Mouse (Mus musculus): Measurements from ENCODE around the gene Cox11.

Gene Cox11

GRCm38 (mm10) chr11:90637440-90638311 lies at the start of gene Cox11, which contains the start of gene Stxbp4:
Gene Cox11, plus strand, starts transcription at chr11:90638173.
Gene Stxbp4, minus strand, starts transcription at chr11:90638084.
- peak; percentile 91 to 94 for DNase-seq

DNA sequence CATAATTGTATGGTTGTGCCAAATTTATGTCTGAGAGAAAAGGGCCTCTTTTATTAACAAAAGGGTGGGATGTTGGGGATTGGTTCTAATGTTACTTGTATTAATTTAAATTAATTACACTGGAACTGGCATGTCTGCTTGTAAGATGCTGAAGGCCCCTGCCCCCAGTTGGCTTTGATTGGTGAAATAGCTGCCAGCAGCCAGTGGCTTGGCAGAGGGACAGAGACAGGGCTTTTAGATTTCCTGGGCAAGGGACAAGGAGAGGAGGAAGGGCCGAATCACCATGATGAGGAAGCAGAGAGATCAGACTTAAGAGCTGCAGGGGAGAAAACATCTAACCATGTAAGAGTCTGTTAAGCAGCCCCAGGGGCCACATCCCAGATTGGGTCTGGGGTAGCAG lies 47.0 kb upstream of the Cox11 start:
- no peak for DNase-seq

- DNase-seq, result no peak
Measured at GRCm38 (mm10) chr11:90595826-90596225, 42.1 kb upstream of the Cox11 start.

DNA sequence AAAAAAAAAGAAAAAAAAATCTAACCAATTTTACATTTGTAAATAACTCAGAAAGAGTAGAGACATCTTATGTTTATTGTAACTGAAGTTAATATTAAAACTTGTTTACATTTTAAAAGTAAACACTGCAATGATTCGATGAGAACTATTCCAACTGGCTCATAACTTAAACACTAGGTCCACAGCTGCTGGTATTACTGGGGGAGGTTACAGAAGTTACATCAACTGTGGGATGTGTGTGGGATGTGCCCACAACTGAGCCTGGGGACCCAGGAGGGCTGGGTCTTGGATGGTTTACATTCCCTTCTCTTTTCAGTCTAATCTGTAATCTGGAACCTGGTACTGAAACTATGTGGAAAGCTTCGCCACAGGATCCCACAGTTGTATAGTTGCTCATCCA lies 34.9 kb upstream of the Cox11 start:
- no peak for DNase-seq

GRCm38 (mm10) chr11:90612118-90612517 lies 25.9 kb upstream of the Cox11 start:
- DNase-seq, result no peak

DNA sequence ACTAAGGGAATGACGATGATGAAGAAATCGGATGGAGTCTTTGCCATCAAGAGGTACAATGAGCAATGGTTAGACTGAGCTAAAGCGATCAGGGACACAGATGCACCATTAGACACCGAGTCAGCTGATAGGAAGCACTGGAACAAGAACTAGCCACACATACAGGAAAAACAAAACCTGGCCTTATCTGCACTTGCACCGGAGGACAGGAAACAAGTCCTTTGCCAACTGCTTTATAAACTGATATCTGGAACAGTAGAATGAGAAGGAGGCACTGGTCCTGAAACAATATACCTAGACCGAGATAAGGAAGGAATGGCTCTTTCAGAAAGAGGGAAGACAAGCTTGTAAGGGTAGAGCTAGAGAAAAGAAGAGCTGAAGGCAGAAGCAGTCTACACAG lies 23.2 kb upstream of the Cox11 start:
- DNase-seq, result no peak

- no peak for DNase-seq
Measured at GRCm38 (mm10) chr11:90616431-90616830, 21.5 kb upstream of the Cox11 start.

DNA sequence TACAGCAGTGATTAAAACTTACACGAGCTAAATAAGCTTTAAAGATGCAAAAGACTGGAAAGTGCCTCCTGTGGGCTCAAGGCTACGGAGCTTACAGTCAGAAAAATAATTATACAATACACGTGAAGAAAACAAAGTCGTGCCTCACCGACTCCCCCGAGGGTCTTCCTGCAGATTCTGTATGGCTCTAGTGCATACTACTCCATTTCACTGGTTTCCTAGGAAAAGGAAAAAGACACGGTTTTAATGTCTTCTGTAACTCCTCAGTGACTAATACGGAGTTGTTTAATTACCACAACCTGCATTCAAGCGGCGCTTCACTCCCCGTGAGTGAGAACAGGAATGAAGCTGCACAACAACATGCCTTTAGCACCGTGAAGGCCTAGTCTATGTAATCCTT lies 15.9 kb upstream of the Cox11 start:
- no peak for DNase-seq

- DNase-seq, result no peak
Measured at GRCm38 (mm10) chr11:90622500-90622899, 15.5 kb upstream of the Cox11 start.

DNA sequence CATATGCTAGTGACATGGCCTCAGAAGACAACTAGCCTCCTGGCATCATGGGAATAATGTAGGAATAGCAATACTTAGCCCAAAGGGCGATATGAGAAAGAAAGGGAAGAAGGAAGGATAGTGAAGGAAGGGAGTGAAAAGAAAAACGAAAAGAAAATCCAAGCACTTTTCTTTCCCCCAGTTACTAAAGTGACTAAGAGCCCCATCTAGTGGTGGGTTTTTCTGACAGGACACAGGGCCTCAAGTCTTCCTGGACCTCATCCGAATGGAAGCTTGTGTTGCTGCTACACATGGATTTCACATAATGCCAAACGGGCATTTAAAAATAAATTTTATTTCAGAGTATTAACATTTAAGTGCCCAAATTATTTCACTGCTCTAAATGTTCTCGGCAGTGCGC lies 14.5 kb upstream of the Cox11 start:
- DNase-seq, result peak in 1 of 2 experiments; percentile 21

DNA sequence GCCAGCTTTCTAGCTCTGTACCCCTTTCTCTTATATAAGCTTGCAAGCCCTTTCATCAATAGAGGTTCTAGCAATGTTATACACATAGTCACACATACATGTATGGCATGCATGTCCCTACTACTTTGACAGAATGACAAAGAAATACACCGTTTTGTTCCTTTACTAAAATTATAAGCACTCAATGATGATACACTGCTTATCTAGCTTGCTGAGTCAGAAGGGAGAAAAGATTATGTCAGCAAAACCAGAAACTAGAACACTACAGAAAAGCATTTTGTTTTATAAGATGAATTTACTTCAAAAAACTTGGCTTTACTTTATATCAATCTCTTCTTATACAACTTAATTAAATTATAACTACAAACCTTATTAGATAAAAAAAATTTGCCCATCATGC lies 12.8 kb upstream of the Cox11 start:
- no peak for DNase-seq

DNA sequence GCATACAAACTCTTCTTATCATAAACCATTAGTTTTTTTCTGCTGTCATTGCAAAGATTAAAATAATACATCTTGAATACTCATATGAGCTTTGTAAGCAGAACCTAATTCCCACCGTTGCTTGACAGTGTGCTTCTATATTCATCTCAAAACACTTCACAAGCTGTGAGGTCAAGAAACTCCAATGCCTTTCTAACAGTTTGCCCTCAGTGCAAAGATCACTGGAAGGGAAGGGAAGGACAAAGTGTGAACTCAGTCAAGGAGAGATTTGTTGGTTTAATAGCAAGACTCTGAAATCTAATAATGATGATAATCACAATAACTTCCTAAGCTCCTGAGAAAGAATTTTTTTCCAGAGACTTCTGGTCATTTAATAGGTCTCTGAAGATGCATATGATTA lies 10.2 kb upstream of the Cox11 start:
- no peak for DNase-seq

DNA sequence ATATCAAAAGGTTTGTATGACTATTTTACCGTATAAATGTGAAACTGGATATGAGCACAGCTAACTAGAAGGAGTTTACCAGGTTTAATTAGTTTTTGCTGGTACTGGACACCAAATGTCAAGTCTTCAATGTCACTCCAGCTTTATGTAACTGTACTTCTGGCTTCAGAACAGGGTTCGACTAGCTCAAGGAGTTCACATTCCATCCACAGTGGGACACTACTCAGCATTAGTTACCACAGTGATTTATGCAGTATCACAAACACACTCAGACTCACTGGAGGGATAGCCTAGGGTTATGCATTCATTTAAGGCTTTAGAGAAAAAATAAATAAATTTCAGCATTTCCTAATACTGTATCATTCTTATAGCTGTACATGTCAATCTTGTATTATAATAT lies 5.5 kb upstream of the Cox11 start:
- DNase-seq, result no peak

DNA sequence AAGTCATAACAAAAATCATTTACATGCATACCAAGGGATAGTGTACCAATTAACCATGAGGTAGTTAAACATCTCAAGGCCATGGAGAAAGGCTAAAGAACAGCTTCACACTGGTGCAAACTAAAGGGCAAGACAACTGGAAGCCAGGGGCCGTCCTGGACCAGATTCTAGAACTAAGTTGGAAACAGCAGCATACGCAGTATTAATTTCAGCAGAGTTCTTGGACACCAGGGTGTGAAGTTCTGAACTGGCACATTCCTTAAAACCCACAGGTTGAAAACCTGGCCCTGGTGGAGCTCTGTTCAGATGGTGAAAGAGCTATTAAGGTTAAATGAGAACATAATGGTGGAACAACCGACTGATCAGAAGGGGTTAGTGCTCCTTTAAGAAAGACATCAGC lies 3.3 kb upstream of the Cox11 start:
- DNase-seq, result no peak

DNA sequence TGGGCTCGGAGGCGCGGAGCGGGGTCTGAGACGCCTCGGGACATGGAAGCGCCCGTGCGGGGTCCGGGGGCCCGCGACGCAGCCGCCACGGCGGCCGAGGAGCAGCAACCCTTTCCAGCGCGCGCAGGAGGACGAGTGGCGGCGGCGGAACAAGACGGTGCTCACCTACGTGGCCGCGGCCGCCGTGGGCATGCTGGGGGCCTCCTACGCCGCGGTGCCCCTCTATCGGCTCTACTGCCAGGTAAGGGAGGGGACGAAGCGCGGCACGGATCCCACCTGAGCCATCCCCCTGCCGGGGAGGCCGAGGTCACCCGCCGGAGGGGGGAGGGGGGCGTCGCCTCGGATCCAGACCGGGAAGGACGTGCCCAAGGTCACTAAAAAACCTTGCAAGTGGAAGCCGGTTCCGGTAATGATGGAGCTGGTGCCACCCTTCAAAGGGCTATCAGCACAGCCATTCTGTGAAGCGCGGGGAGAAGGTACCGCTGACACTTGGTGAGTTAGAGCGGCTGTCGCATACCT lies 398 bp downstream of the Cox11 start:
- no peak for DNase-seq

DNA sequence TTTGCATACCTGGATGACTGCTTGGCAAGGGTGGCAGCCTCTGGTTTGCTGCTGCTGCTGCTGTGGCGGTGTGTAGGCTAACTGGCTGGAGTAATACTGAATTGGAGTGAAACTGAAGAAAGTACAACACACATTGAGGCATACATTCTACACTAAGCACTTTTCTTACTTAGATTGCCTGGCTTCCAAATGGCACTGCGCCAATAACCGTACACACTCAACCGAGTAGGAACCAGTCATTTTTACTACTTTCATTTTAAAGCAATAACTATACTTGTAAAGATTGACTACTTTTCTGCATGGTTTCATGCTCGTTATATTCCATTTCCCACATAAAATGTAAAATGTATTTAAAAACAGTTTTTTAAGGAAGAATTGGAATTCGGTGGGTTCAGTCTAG lies 11.8 kb downstream of the Cox11 start:
- DNase-seq, result no peak

- DNase-seq, result no peak
Measured at GRCm38 (mm10) chr11:90650231-90650885, 12.4 kb downstream of the Cox11 start.

DNA sequence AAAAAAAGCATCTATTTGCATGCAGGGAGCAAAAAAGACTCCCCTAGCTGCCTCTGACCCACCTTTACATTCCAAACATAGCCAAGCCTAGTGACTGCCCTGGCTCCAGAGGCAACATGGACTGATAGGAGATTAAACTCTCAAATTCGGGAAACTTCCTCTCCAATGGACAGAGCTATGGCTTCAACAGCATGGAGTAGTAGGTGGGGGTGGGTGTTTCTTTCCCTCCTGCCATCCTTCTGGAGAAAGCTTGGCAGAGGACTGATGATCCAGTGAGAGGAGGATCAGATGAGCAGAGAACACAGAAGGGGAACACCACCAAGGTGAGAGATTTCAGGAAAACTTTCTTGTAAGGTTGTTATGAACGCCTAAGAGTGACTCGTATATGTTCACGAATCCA lies 14.6 kb downstream of the Cox11 start:
- no peak for DNase-seq

- no peak for DNase-seq
Measured at GRCm38 (mm10) chr11:90657527-90657926, 19.6 kb downstream of the Cox11 start.

DNA sequence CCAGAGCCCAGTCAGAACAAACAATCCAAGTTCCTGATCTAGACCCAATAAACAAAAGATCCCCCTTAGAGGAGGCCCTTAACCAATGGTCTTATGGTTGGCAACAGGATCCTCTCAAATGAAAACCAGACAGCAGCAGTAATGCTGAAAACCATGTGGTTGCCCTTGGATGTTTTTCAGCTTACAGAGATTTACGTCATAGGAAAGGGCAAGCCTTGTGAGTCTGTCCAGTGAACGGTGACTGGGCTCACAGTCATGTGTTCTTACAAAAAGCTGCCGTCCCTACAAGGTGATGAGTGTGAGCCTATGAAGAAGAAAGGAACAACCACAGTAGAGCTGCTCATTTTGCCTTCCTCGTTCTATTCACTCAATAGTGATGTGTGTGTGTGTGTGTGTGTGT lies 22.7 kb downstream of the Cox11 start:
- DNase-seq, result no peak

DNA sequence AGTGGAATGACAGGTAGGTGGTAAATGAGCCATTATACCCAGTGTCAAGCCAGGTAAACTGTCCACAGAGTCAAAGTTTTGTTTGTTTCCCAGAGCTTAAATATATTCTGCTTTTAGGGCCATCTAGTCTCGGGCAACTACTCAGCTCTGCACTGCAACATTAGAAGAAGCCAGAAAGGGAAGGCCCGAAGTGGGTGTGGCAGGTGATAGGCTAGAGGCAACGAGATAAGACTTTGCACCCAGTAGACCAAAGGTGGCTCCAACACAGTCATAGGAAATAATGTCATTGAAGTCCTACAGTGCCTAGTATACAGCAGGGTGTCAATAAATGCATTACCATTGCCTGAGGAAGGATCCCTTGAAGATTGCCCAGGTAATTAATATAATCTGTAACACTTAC lies 25.1 kb downstream of the Cox11 start:
- DNase-seq, result no peak

GRCm38 (mm10) chr11:90663618-90664297 lies 25.8 kb downstream of the Cox11 start:
- DNase-seq, result no peak

- no peak for DNase-seq
Measured at GRCm38 (mm10) chr11:90664345-90664986, 26.5 kb downstream of the Cox11 start.
